Mouse (Mus musculus) heart, postnatal 0 days (tissue): ENCODE measurements around the gene Rbms3.

Experiments used
- CTCF ChIP-seq: IDR thresholded peaks from 2 replicates; pipeline ENCODE4 v1.5.1; 2016; ENCODE audit warnings: antibody characterized with exemption, control low read depth, low read depth
- EP300 ChIP-seq: IDR thresholded peaks from 2 replicates; pipeline ENCODE4 v1.6.1; 2016; ENCODE audit warnings: antibody characterized with exemption, low read depth

- TF ChIP-seq EP300 (no peak), CTCF (no peak)
These were observed 980.5 kb downstream of the Rbms3 start for GRCm38 (mm10) chr9:116649086-116649792.
